Mouse (Mus musculus): ENCODE measurements around the gene Scgb2b15. TPM values are rescaled to one million over a fixed set of nuclear protein-coding genes. Genes with fewer than 3 reads are reported as not detected.
"Not testable (repeated sequence)": the region's sequence is repeated elsewhere in the genome, so short reads cannot be mapped to it uniquely, and the experiment has no call there.

Scgb2b15 gene
- total RNA-seq (2012; rRNA removed) (not detected in 2 replicates), polyA plus RNA-seq (2012; ENCODE audit: insufficient read depth in 1 of 2, insufficient read length in 2 of 2, low read depth in 1 of 2, low replicate concordance in 2 of 2, missing spikeins in 1 of 2) (not detected)

- H3K9ac ChIP-seq (ENCODE audit: control insufficient read depth, low read depth, low read length, poor library complexity, severe bottlenecking); H3K9me3 ChIP-seq (replicated peaks; ENCODE audit: insufficient read depth, low read length); H3K4me1 ChIP-seq (ENCODE audit: control insufficient read depth in 1 of 2, insufficient read depth in 2 of 2, low read length in 2 of 2); H3K36me3 ChIP-seq (ENCODE audit: control insufficient read depth in 1 of 2, insufficient read depth in 2 of 2, low read length in 2 of 2); H3K27me3 ChIP-seq (ENCODE audit: control insufficient read depth in 1 of 2, insufficient read depth in 2 of 2, low read length in 2 of 2); H3K79me2 ChIP-seq (ENCODE audit: control insufficient read depth, insufficient read depth, low read length, poor library complexity); H3K4me3 ChIP-seq (ENCODE audit: control insufficient read depth in 1 of 2, insufficient read depth in 1 of 2, low read depth in 2 of 2, low read length in 2 of 2); DNase-seq (ENCODE audit: low read depth, low spot score); H3K27ac ChIP-seq (ENCODE audit: control insufficient read depth, low read depth, low read length): not testable (repeated sequence)
These were observed at the start of gene Scgb2b15 for GRCm38 (mm10) chr7:32829562-32829961. TSS of gene Scgb2b15 (minus strand) at chr7:32829662.

- H3K27me3 ChIP-seq (ENCODE audit: control insufficient read depth in 1 of 2, insufficient read depth in 2 of 2, low read length in 2 of 2); DNase-seq (ENCODE audit: low read depth, low spot score); H3K9ac ChIP-seq (ENCODE audit: control insufficient read depth, low read depth, low read length, poor library complexity, severe bottlenecking); H3K36me3 ChIP-seq (ENCODE audit: control insufficient read depth in 1 of 2, insufficient read depth in 2 of 2, low read length in 2 of 2); H3K27ac ChIP-seq (ENCODE audit: control insufficient read depth, low read depth, low read length); H3K4me3 ChIP-seq (ENCODE audit: control insufficient read depth in 1 of 2, insufficient read depth in 1 of 2, low read depth in 2 of 2, low read length in 2 of 2); H3K4me1 ChIP-seq (ENCODE audit: control insufficient read depth in 1 of 2, insufficient read depth in 2 of 2, low read length in 2 of 2); H3K9me3 ChIP-seq (replicated peaks; ENCODE audit: insufficient read depth, low read length); H3K79me2 ChIP-seq (ENCODE audit: control insufficient read depth, insufficient read depth, low read length, poor library complexity): not testable (repeated sequence)
These were observed 6.8 kb upstream of the Scgb2b15 start, which contains the start of gene Scgb1b15 for GRCm38 (mm10) chr7:32836254-32836653. TSS of gene Scgb1b15 (plus strand) at chr7:32836554.

Other genes with a start within 250 kb of the Scgb2b15 start
- gene Scgb1b15, start 6.9 kb upstream of the Scgb2b15 start, total RNA-seq (2012; rRNA removed), result not detected in 2 replicates
- gene Scgb1b15, start 6.9 kb upstream of the Scgb2b15 start, polyA plus RNA-seq (2012; ENCODE audit: insufficient read depth in 1 of 2, insufficient read length in 2 of 2, low read depth in 1 of 2, low replicate concordance in 2 of 2, missing spikeins in 1 of 2), result not detected
- not detected in 2 replicates for gene Scgb2b17, start 226.9 kb upstream of the Scgb2b15 start, total RNA-seq (2012; rRNA removed)
- not detected for gene Scgb2b17, start 226.9 kb upstream of the Scgb2b15 start, polyA plus RNA-seq (2012; ENCODE audit: insufficient read depth in 1 of 2, insufficient read length in 2 of 2, low read depth in 1 of 2, low replicate concordance in 2 of 2, missing spikeins in 1 of 2)
- gene Scgb1b17, start 233.8 kb upstream of the Scgb2b15 start, total RNA-seq (2012; rRNA removed), result not detected in 2 replicates
- gene Scgb1b17, start 233.8 kb upstream of the Scgb2b15 start, polyA plus RNA-seq (2012; ENCODE audit: insufficient read depth in 1 of 2, insufficient read length in 2 of 2, low read depth in 1 of 2, low replicate concordance in 2 of 2, missing spikeins in 1 of 2), result not detected